11 mouse cellular contexts compared by ENCODE assay signal in genomic region chr9:32222184-32222583, GRCm38 (mm10).
"Had no signal": no experiment of that assay in that cellular context is flagged by ENCODE, and none has a peak within 500 bp of the region (broad histone marks: within the 10 kb centered on the region; RNA-seq: fewer than 3 reads in every experiment).

No protein-coding gene starts in this region.

- H3K4me2 ChIP-seq: limb, embryonic 15.5 days; liver, embryonic 12.5 days; midbrain, embryonic 13.5 days had no signal

- H3K36me3 ChIP-seq: limb, embryonic 15.5 days; liver, embryonic 12.5 days; midbrain, embryonic 13.5 days had no signal

- H3K9ac ChIP-seq: limb, embryonic 15.5 days; liver, embryonic 12.5 days; midbrain, embryonic 13.5 days had no signal

- H3K4me3 ChIP-seq: limb, embryonic 15.5 days; liver, embryonic 12.5 days; midbrain, embryonic 13.5 days had no signal

- ATAC-seq: inflammation-experienced regulatory T-cells, adult 6 months; intestine, postnatal 0 days; liver, embryonic 12.5 days; midbrain, embryonic 13.5 days had no signal

- H3K27ac ChIP-seq: kidney, postnatal 0 days; limb, embryonic 15.5 days; liver, embryonic 12.5 days; midbrain, embryonic 13.5 days had no signal

- H3K27me3 ChIP-seq: limb, embryonic 15.5 days; liver, embryonic 12.5 days; midbrain, embryonic 13.5 days had no signal

- DNase-seq: kidney, adult 9 months; kidney, postnatal 36 days; layer of hippocampus, postnatal 36 days; lung, postnatal 36 days; thymus, postnatal 4 days had no signal

- H3K9me3 ChIP-seq: limb, embryonic 15.5 days; liver, embryonic 12.5 days; midbrain, embryonic 13.5 days had no signal
